Mouse (Mus musculus): Measurements from ENCODE around the gene Dnase2a.

DNA sequence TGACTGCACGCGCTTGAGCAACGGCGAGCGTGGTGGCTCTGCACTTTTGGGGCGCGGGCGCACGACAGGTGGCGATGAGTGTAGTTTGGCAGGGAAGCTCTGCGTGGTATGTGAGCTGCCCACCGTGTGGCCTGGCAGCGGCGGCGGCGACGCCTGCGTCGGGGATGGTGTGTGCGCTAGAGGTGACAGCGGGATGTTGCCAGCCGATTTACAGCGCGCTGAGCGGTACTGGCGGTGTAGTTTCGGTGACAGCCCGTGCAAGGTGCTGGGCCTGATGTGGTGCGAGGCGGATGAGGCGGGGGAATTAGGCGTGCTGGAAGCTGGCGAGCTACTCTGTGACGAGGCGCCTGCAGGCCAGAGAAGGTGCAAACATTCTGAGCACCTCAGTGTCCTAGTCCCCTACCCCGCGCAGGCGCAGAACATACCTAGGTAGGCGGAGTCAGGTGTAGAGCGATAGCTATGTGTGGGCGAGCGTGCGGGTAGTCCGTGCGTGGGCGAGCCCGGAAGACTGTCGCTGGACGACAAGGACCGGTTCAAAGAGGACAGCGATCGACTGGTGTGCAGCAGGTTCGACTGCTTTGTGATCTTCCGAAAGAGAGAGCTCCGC lies 4.6 kb downstream of the Dnase2a start:
- TF ChIP-seq CTCF (IDR thresholded peaks at IDR 0.05; ENCODE audit: low read depth, low read length), result no peak
- peak; percentile 51; the same call in 1 of the 2 replicates for TF ChIP-seq POLR2A (IDR thresholded peaks at IDR 0.05; ENCODE audit: extremely low read depth, insufficient read depth, low read length)
